Mouse (Mus musculus) gastrocnemius, postnatal 36 days (tissue): ENCODE measurements at regions not wholly inside any gene's neighbourhood (a gene's known extent, or its start where the extent isn't known, plus 50 kb on each side); places are given as distances from the start of the nearest gene placed in this dataset.

ENCODE experiments used
- DNase-seq, 2 experiments: peaks; one replicate each; pipeline ENCODE4 v3.0.0; 2022
- intact Hi-C: fragments of 180-260 bp; cut with DNase I; formaldehyde crosslinking; loops from one replicate; pipeline ENCODE4 v1.15.1; 2025

DNA sequence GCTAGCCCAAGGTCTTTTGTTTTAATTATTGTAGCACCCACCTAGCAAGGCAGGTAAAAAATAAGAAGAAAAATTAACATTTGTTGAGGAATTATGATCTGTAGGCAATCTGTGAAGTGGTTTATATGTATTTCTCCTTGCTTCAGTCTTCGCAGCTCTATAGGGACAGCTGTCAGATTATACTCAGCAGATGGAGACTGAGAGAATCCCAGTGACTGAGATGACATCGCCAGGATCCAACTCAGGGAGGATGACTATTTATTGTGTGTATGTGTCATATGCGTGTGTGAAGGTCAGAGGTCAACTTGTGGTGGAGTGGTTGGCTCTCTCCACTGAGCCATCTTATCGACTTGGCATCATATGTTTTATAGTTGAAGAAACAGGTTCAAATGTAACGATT, 362.0 kb upstream of the Chd6 start:
- no peak for DNase-seq
- intact Hi-C loops, result no loop called here

DNA sequence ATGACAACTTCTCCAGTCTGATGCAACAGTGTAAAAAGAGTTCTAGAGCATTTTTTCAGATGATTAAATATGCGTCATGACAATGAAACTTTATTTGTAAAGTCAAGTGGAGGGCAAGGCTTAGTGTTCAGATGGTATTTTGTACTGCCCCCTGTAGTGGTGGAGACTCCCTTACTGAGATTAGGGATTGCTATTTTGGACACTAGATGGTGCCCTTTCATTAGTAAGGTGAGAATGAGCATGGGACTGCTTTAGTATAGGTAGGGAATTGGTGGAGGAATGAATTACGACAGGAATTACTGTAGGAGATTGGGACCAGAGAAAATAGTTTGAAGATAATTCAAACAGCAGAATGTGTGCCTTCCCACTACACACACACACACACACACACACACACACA, 361.1 kb upstream of the Chd6 start:
- intact Hi-C loops, result no loop called here
- DNase-seq, result no peak

DNA sequence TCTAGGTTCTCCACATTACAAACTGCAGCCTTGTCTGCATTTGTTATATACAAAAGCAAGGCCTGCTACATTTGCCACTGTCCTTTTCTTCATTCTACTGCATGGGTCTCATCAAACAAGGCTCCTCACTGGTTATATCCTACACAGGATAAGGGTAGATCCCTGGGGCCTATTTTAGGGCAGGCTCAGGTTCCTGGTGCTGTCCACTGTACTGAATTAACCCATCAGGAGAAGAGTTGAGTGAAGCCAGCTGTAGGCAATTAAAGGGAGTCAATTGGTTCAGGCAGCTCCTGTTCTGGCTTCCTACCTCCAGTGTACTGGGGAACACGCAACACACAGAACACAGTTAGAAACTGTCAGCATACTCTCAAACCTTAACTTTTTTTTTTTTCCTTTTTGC, 358.2 kb upstream of the Chd6 start:
- DNase-seq, result no peak
- intact Hi-C loops, result no loop called here

DNA sequence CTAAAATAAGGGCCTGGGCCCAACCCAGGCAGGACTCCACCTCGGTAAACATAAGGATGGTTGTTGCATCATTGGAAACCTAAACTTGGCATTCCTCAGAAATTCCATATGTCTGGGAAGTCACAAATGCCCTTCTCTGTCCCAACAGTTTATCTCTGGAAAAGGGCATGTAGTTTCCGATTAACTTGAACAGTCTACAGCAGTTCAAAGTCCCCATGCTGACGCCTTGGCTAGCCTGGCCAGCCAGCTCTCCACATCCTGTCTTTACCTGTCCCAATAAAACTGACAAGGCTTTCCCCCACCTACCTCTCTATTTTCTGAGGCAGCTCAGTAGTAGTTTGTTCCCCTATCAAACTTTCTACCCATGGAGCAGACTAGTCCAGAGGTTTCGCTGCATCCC, 351.7 kb upstream of the Chd6 start:
- no peak for DNase-seq
- intact Hi-C loops, result no loop called here

DNA sequence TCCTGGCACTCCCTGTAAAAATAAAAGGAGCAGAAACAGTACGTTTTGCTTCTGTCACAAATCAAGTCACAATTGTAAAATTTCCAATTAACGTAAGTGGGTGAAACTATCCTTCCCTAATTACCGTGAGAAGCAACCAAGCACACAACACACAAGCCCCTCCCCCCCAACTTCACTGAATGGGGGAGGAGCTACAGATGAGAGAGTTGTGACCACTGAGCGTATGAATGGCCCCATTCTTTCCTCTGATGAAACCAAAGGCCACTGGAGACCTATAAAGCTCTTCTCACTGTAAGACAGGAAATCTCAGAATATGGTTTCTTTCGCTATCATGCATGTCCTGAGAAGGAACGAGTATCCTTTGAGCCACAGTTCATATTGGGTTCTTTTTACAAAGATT, 345.6 kb upstream of the Chd6 start:
- intact Hi-C loops, result no loop called here
- DNase-seq, result no peak

DNA sequence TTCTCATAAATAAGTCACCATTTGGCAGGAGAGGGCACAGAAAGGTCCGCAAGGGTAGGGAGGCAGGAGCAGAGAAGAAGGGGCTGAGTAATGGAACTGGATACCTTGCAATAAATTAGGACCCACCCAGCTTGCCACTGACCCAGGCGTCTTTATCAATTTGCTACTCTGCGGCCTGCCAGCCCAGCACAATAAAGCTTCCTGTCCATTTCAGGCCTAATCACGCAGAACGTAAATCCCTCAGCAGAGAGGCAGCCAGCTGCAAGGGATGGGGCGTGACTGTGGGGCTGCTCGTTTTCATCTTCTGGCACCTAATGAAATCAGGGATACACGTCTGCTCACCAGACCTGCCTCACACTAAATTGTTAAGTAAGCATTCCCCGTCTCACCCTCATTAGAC, 324.9 kb upstream of the Chd6 start:
- DNase-seq, result no peak
- intact Hi-C loops, result no loop called here

DNA sequence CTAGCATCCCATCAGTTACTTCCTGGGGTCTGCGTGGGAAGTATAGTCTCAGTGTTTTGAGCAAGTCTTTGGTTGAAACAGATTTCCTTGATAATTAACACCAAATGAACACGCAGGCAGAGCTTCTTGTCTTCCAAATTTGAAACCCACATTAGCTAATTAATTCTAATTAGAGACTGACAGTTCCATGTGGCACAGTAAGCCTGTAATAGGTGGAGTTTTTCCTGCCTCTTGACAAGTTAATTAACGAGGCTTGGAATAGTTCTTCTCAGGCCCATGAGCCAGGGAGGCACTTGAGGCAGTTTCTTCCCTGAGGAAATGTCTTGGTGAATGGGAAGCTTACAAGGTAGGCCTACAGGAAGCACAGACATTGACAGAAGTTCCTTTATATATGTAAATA, 320.4 kb upstream of the Chd6 start:
- DNase-seq, result no peak
- intact Hi-C loops, result no loop called here

DNA sequence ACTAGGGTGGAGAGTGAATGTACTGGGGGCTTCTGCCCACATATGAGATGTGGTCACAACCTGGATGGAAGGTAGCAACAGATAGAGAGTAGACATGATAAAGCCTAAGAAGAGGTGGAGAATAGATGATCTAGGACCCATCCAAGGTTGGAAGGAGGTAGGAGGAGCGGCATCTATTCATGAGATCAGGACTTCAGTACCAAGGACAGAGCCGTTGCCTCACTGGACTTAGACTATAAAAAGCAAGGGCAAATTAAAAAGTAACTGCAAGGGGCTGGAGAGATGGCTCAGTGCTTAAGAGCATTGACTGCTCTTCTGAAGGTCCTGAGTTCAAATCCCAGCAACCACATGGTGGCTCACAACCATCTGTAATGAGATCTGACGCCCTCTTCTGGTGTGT, 316.7 kb upstream of the Chd6 start:
- no peak for DNase-seq
- intact Hi-C loops, result no loop called here

DNA sequence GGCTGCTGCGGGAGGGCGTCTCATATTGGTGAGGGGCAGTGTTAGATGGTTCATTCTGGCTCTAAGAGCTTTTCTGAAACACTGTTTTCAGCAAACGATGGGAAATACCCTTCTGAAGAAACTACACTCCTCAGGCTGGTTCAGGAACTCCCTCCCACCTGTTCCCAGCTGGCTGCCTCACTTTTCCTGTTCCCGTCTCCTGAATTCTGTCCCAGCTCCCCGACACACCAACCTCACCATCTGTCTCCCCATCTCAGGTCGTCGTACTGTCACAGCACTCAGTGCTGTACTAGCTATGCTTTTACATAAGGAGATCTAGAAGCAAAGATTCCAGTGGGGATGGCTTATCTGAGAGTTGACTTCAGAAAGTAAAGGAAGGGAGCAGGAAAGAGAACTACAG, 309.2 kb upstream of the Chd6 start:
- DNase-seq, result no peak
- intact Hi-C loops, result no loop called here

DNA sequence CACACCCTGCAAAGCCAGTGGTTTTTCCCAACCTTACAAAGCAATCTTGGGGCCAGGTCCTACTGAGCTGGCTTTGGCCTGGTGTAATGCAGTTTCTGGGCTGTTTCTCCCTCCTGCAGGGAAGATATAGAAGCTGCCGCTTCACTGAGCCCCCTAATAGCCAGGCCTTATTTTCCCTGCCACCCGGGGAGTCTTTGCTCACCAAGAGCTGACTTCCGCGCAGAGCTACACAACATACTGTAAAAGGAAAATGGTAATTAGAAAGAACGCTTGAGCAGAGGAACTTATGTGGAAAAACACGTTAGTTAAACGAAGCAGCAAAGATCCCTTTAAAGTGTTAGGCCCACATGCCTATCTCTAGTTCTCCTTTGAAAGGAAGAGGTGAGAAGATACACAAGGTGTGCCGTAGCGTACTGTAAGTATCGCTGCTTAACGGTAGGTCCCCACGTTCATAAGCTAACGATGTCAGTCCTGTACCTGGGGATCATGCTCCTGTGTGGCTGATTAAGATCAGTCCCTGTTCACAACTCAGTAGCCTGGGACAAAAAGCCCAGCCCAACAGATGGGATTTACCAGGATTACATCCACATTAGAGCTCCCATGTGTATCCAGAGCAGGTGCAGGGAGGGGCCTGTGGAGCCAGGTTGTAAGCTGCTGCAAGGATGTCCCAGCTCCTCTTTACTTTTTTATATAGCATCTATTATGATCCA, 307.5 kb upstream of the Chd6 start:
- intact Hi-C loops, result no loop called here
- DNase-seq, result no peak

DNA sequence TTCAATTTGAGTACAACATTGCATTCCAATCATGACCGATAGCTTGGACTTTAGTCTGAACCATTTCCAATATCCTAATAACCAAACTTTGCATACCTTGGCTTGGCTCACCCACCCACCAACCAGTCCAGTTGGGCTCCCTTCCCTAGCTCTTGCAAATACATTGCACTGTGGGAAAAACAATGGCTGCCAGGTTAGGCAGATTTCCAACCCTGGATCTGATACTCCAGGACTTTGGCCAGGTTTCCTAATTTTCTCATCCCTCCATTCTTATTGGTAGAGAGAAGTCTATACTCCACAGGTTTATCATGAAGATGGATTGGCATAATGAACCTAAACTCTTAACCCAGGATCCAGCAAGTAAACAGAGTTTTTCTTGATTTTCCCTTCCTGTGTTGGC, 299.4 kb upstream of the Chd6 start:
- DNase-seq, result no peak
- intact Hi-C loops, result no loop called here

DNA sequence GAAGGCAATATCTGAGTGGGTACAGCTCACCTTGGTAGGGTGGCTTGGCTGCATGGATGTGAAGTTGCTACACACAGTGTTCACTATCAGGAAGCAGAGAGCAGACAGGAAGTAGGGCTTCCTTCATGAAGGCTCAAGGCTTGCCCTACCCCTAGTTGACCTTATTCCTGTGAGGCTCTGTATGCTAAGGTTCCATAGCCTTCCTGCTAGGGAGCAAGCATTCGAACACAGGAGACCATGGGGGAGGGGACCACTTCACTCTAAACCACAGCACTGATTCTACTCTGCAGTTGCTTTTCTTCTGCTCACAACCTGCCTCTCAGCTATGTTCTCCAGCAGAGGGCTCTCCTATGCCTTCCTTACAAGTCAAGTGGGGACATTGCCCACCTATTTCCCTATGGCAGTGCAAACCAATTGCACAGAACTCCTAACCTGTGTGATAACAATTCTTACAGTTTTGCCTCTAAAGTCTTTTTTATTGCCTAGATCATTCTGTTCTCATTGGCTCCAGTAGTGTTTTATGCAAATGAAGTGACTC, 297.0 kb upstream of the Chd6 start:
- no peak for DNase-seq
- intact Hi-C loops, result no loop called here

DNA sequence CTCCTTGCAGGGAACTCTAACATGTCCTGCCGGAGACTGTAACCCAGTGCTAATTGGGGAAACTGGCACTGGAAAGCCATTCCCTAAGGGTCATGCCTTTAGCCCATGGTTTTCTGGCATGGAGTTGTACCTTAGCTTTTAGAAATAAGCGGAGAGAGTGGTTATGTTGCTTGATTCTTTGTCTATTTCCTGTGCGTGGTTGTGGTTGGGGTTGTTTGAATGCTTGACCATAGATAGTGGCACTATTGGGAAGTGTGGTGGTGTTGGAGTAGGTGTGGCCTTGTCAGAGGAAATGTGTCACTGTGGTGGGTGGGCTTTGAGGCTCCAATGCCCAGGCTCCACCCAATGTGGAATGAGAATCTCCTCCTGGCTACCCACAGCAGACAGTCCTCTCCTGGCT, 289.2 kb upstream of the Chd6 start:
- intact Hi-C loops, result no loop called here

DNA sequence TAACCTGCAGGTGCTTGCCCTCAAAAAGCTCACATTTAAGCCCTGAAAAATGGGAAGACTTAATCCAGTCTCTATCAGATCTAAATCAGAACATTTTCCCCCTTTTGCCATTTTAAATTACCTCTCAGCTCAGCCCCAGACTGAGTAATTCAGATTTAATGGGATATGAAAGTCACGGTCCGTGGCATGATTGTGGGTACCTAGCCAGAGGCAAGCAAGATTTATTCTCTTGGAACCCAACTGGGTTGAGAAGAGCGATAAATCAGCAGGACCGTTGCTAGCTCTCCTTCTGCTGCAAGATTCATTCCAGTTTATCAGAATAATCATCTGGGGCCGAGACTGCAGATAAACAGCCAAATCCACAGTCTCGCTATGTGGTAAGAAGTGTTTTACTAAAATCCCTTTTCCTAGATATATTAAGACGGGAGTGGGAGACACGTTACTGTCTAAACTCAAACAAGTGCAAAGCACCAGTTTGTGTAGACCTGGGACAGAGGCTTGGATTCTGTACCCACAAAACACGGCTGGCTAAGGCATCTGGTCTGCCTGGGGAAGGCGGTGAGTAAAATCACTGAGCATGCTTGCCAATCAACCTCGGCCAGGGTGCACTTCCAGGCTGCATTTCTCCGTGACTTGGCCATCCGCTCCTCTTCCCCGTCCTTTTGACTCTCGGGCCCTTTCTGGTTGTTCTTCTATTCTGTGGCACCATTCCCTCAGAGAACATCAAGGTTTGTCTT, 282.2 kb upstream of the Chd6 start:
- DNase-seq, result no peak
- intact Hi-C loops, result no loop called here

More for the DNA sequence above, 289.2 kb upstream of the Chd6 start:
- DNase-seq, result no peak

DNA sequence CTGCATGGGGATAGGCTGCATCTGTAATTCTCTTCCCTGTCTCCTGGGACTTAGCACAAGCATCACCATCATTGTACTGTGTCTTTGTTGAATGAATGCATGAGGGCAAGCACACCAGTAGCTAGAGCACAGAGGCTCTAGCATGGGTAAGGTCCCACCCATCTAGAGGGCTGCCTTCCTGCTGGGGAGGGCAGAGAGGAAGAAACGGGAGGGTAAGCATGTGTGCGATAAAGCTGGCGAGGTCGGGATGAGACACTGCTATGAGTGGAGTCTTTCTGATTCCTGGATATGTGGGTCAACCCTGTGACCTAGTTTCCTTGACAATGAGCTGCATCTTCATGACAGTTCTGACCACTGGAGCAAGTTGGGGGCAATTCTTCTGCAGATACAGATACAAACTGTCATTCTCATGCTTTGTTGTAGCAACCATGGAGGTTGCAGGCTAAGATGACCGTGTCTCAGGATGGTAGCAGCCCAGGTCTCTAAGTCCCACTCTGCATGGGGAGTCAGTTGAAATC, 280.5 kb upstream of the Chd6 start:
- intact Hi-C loops, result no loop called here
- no peak for DNase-seq

DNA sequence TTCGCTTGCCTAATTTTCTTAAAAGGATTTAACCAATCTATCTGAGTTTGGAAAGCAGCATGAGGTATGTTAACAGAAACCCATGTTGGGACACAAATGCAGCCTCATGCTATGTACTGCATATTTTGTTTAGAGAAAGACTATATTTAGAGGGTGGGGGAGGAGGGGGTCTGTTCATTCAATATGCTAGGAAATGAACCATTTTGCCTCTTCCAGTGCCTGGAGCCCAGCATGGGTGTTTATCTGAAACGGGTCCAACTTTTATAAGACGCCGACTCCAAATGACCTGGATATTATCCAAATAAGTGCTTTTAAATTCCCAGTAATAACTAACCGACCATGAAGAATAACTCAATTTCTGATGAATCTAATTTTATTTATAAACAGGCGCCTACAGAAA, 278.2 kb upstream of the Chd6 start:
- intact Hi-C loops, result no loop called here
- no peak for DNase-seq

DNA sequence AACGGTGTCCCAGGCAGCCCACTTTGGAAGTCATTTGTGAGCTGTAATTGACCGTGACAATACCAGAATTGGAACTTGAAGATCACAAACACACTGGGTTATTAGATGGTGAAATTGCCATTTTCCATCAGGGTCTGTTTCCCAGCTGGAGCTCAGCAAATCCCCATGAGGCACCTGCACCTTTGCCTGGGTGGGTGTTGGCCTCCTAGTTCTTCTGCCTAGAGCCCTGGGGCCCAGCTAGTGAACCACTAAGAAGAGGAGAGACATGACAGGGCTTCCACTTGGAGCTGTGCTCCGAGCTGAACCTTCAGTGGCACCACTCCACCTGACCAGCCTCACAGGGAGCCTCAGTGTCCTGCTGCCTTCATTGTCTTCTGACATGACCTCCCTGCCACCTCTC, 273.5 kb upstream of the Chd6 start:
- intact Hi-C loops, result no loop called here
- no peak for DNase-seq

DNA sequence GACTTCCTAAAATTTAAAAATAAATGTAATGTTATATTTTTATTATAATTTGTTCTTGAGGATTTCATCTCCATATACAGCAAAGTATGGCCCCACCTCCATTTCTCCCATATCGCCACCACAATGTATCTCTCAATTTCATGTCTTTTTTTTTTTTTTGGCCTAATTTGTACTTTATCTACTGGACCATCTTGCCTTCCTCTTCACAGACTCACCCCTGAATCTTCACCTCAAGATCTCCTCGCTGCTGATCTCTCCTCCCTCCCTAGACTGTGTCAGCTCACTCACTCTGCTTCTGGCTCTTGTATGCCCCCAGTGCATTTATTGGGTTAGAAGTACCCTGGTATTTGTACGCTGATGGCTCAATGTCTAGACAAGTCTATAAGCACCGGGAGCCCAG, 269.4 kb upstream of the Chd6 start:
- intact Hi-C loops, result no loop called here
- no peak for DNase-seq

DNA sequence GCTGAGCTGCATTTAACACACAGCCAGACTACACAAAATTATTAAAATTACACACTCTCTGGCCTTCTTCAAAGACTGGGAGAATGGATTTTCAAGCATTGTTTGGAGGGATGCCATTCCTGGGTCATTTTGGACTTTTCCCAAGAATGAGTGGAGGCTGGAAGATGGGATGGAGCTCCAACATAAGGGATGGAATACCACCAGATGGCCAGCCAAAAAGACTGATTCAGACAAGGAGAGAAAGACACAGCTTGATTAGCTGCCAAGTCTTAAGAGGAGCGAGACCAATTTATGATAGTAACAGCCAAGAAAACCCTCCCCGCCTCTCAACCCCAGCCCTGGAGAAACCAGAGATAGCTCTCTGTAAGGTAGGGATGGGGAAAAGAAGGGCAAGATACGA, 253.4 kb upstream of the Chd6 start:
- intact Hi-C loops, result no loop called here

DNA sequence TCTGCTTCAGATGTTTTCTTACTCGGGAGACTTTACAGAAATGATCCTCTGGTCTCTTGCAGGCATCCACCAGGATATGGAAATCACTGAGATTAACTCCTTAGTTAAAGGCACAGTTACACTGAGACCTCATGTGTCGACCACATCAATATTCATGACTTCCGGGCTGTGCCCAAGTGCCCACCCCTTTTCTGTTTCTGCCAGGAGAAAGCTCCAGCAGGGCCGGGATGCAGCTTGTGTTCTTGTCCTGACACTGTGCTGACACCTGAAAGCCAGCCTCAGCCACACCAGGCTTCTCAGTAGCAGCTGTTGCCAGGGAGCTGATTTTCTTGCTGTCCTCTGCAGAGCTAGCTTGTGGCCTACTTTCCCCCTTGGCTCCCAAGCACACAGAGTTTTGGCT, 240.2 kb upstream of the Chd6 start:
- no peak for DNase-seq

More for the DNA sequence above, 253.4 kb upstream of the Chd6 start:
- no peak for DNase-seq

DNA sequence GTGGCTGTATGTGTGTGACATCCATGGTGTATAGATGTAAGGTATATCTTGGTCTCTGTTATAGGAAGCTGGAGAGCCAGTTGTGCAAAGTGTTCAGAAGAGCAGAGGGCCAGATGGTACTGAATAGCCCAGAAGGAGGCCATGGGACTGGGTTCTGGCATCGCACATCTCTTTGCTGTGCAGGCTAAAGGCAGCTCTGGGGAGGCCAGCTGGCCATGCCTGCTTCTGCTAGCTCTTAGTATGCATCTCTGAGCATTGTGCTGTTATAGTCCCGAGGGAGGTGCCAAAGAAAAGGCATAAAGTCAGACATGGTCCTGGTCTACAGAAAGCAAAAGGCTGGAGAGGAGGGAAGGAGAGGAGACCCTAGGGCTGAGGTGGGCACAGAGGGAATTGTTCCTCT, 235.1 kb upstream of the Chd6 start:
- intact Hi-C loops, result no loop called here
- no peak for DNase-seq

More for the DNA sequence above, 240.2 kb upstream of the Chd6 start:
- intact Hi-C loops, result no loop called here

DNA sequence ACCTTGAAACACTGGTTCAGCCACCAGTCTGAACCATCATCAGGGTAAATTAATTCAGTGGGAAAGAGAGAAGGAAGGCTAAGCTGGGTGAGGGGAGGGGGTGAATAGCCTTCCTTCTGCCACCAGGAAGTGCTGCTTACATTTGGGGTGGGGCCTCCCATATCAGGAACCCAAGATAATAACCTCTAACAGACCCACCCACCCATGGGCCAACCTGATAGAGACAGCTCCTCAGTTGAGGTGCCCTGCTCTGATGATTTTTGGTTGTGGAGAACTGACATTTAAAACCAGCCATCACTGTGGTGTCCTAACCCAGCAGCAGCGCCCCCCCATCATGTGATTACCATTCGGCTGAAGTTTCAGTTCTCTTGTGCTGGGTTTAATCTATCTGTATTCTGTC, 233.8 kb upstream of the Chd6 start:
- DNase-seq, result no peak
- intact Hi-C loops, result no loop called here
